In genomic region chr6:61242556-61242955, GRCm38 (mm10) we compare ENCODE assay signal across 25 mouse cellular contexts.
"Had no signal": no experiment of that assay in that cellular context is flagged by ENCODE, and none has a peak within 500 bp of the region (broad histone marks: within the 10 kb centered on the region; RNA-seq: fewer than 3 reads in every experiment).

No protein-coding gene starts in this region.

- H3K36me3 ChIP-seq: heart, embryonic 10.5 days; heart, embryonic 12.5 days; hindbrain, embryonic 10.5 days; hindbrain, embryonic 12.5 days; intestine, embryonic 15.5 days; limb, embryonic 10.5 days; limb, embryonic 12.5 days; liver, embryonic 12.5 days had no signal

- H3K27ac ChIP-seq: gastrocnemius, adult 2 months; heart, embryonic 10.5 days; hindbrain, embryonic 10.5 days; hindbrain, embryonic 12.5 days; hindbrain, embryonic 14.5 days; intestine, embryonic 15.5 days; left cerebral cortex, adult 2 months; limb, embryonic 10.5 days; limb, embryonic 12.5 days; liver, embryonic 12.5 days; liver, embryonic 14.5 days had no signal

- H3K4me2 ChIP-seq: heart, embryonic 12.5 days; hindbrain, embryonic 12.5 days; hindbrain, embryonic 14.5 days; intestine, embryonic 15.5 days; limb, embryonic 12.5 days; liver, embryonic 12.5 days had no signal

- H3K9me3 ChIP-seq: heart, embryonic 10.5 days; heart, embryonic 12.5 days; hindbrain, embryonic 10.5 days; hindbrain, embryonic 12.5 days; intestine, embryonic 15.5 days; limb, embryonic 10.5 days; limb, embryonic 12.5 days; liver, embryonic 12.5 days had no signal

- H3K9ac ChIP-seq: heart, embryonic 12.5 days; hindbrain, embryonic 12.5 days; hindbrain, embryonic 14.5 days; intestine, embryonic 15.5 days; limb, embryonic 12.5 days; liver, embryonic 12.5 days; liver, embryonic 14.5 days had no signal

- H3K4me1 ChIP-seq: heart, embryonic 10.5 days; heart, embryonic 12.5 days; hindbrain, embryonic 10.5 days; hindbrain, embryonic 12.5 days; intestine, embryonic 15.5 days; limb, embryonic 10.5 days; limb, embryonic 12.5 days; liver, embryonic 12.5 days had no signal

- DNase-seq: gastrocnemius, adult 2 months; gastrocnemius, postnatal 10 days; gastrocnemius, postnatal 25 days; heart, postnatal 10 days; heart, postnatal 4 days; kidney, adult 18-20 months; kidney, adult 8-10 months; kidney, postnatal 10 days; kidney, postnatal 25 days; kidney, postnatal 4 days; liver had no signal

- H3K27me3 ChIP-seq: heart, embryonic 12.5 days; hindbrain, embryonic 12.5 days; intestine, embryonic 15.5 days; limb, embryonic 12.5 days; liver, embryonic 12.5 days had no signal

- ATAC-seq: hindbrain, embryonic 16.5 days; inflammation-experienced regulatory T-cells, adult 6 months; intestine, embryonic 15.5 days; intestine, postnatal 0 days; liver, embryonic 12.5 days had no signal

- H3K4me3 ChIP-seq: gastrocnemius, adult 2 months; heart, embryonic 10.5 days; heart, embryonic 12.5 days; hindbrain, embryonic 10.5 days; hindbrain, embryonic 12.5 days; intestine, embryonic 15.5 days; left cerebral cortex, adult 2 months; limb, embryonic 10.5 days; limb, embryonic 12.5 days; liver, embryonic 12.5 days had no signal
